Mouse (Mus musculus) megakaryocyte-erythroid progenitor cell, adult 5 weeks (primary cell): ENCODE data around the gene Mrps18b. TPM values are rescaled to one million over a fixed set of nuclear protein-coding genes. Genes with fewer than 3 reads are reported as not detected.

Experiments
- polyA plus RNA-seq: library from polyadenylated mRNA; stranded (reverse); fragments of >175 nt; gene quantifications from 2 replicates; pipeline ENCODE4 v1.2.3, GENCODE M21; 2012

The Mrps18b gene
- polyA plus RNA-seq = 7.6 and 13.3 TPM in 2 replicates

GRCm38 (mm10) chr17:35916297-35917142, at the start of gene Mrps18b, which contains the start of gene Ppp1r10:
Gene Mrps18b (minus strand): TSS chr17:35916389.
Gene Ppp1r10 (plus strand): TSS chr17:35916434.

GRCm38 (mm10) chr17:35909919-35910369, 6.2 kb downstream of the Mrps18b start, which contains the start of gene Atat1:
Gene Atat1 (minus strand): TSS chr17:35910075.

GRCm38 (mm10) chr17:35896781-35897643, 19.2 kb downstream of the Mrps18b start, which contains the start of gene 2310061I04Rik:
Gene 2310061I04Rik (minus strand): TSS chr17:35897431.

GRCm38 (mm10) chr17:35879245-35880057, 36.7 kb downstream of the Mrps18b start, which contains the start of gene Dhx16:
Gene Dhx16 (plus strand): TSS chr17:35879819.

GRCm38 (mm10) chr17:35865481-35866280, 50.5 kb downstream of the Mrps18b start, which contains the start of gene Ppp1r18:
Gene Ppp1r18 (plus strand): TSS chr17:35865593.

GRCm38 (mm10) chr17:35861198-35861857, 54.9 kb downstream of the Mrps18b start, which contains the start of gene Nrm:
Gene Nrm (plus strand): TSS chr17:35861318.

Other genes with a start within 250 kb of the Mrps18b start
- gene Vars2, start 248.8 kb downstream of the Mrps18b start, polyA plus RNA-seq = 112 TPM in 2 replicates
- 41.9 and 44.9 TPM in 2 replicates for gene Gtf2h4, start 242.7 kb downstream of the Mrps18b start, polyA plus RNA-seq
- 0.49 and 0.79 TPM in 2 replicates for gene Ddr1, start 211.8 kb downstream of the Mrps18b start, polyA plus RNA-seq
- gene Ier3, start 94.7 kb downstream of the Mrps18b start, polyA plus RNA-seq = 131 and 159 TPM in 2 replicates
- 86.8 and 112 TPM in 2 replicates for gene Flot1, start 93.2 kb downstream of the Mrps18b start, polyA plus RNA-seq
- gene Tubb5, start 78.1 kb downstream of the Mrps18b start, polyA plus RNA-seq = 310 and 318 TPM in 2 replicates
- 20.6 and 21.4 TPM in 2 replicates for gene Mdc1, start 74.9 kb downstream of the Mrps18b start, polyA plus RNA-seq
- 36.4 and 39.2 TPM in 2 replicates for gene Nrm, start 55.1 kb downstream of the Mrps18b start, polyA plus RNA-seq
- gene Ppp1r18, start 50.8 kb downstream of the Mrps18b start, polyA plus RNA-seq = 108 and 116 TPM in 2 replicates
- 55.5 and 78.6 TPM in 2 replicates for gene Dhx16, start 36.6 kb downstream of the Mrps18b start, polyA plus RNA-seq
- 115 and 120 TPM in 2 replicates for gene 2310061I04Rik, start 19.0 kb downstream of the Mrps18b start, polyA plus RNA-seq
- 20.1 and 28.3 TPM in 2 replicates for gene Atat1, start 6.3 kb downstream of the Mrps18b start, polyA plus RNA-seq
- 37.9 and 38.9 TPM in 2 replicates for gene Ppp1r10, start within 50 bp of the Mrps18b start, polyA plus RNA-seq
- 147 and 199 TPM in 2 replicates for gene Abcf1, start 53.4 kb upstream of the Mrps18b start, polyA plus RNA-seq
- gene Gnl1, start 63.5 kb upstream of the Mrps18b start, polyA plus RNA-seq = 103 and 140 TPM in 2 replicates
- 43.9 and 60.7 TPM in 2 replicates for gene Prr3, start 63.8 kb upstream of the Mrps18b start, polyA plus RNA-seq
- 0.94 and 2.0 TPM in 2 replicates for gene H2-T24, start 104.2 kb upstream of the Mrps18b start, polyA plus RNA-seq
- 172 and 205 TPM in 2 replicates for gene H2-T23, start 116.5 kb upstream of the Mrps18b start, polyA plus RNA-seq
- 22.4 and 24.0 TPM in 2 replicates for gene H2-T22, start 126.4 kb upstream of the Mrps18b start, polyA plus RNA-seq
- gene Gm6034, start 126.6 kb upstream of the Mrps18b start, polyA plus RNA-seq = 0.03 TPM in 1 of 2 replicates, not detected in the other
- 0.09 TPM in 1 of 2 replicates, not detected in the other for gene Gm11127, start 142.0 kb upstream of the Mrps18b start, polyA plus RNA-seq
- 0.06 TPM in 1 of 2 replicates, not detected in the other for gene Gm19684, start 205.3 kb upstream of the Mrps18b start, polyA plus RNA-seq
- gene Gm7030, start 213.0 kb upstream of the Mrps18b start, polyA plus RNA-seq = not detected in 2 replicates